Mouse (Mus musculus): ENCODE results near the gene Pbx1.

The Pbx1 gene

DNA sequence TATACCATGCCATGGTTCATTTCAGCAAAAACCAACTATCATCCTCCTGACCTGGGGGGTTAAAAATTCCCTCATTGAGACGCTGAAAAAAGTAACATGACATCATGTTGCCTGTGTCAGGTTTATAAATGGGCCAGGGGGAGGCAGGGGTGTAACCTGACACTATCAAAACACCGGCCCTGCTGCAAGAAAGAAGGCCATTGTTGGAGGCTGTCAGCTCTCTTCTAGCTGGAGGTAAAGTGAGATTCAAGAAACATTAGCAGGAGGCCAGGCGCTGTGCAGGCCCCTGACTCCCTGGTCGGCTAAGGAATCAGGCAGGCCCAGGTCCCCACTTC, 49.3 kb downstream of the Pbx1 start:
- WGBS: 35% methylated on average over 4 of the region's 4 CpGs

DNA sequence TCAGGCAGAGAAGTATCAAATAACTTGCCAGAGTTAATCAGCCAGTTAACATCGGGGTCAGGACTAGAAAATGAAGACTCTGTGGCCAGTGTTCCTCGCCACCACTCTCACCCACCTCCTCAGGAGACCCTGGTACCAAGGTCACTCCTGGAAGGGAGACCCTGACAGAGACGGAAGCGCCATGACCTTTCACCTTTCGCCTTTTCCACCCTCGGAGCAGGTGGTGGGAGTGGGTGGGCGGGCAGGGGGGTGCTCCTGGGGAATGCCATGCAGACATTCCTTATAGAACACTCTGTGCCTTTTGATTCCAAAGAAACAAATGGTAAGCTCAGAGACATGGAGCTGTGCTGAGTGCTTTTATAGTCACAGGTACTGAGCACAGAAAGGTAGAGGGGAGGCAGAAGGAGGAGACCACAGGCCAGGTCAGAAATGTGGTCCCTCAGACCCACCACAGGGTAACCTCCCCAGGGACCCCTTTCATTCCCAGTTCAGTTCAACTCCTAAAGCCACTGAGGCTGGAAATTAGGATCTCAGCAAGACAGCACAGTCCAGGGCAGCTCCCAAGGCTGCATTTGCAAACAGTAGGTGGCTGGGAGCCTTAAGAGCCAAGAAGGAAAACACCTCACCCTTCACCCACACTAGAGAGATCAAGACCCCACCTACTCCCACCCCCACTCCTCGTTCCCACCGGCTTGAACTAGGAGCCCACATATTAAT, 49.8 kb downstream of the Pbx1 start:
- 48% methylated on average over 9 of the region's 9 CpGs for WGBS

DNA sequence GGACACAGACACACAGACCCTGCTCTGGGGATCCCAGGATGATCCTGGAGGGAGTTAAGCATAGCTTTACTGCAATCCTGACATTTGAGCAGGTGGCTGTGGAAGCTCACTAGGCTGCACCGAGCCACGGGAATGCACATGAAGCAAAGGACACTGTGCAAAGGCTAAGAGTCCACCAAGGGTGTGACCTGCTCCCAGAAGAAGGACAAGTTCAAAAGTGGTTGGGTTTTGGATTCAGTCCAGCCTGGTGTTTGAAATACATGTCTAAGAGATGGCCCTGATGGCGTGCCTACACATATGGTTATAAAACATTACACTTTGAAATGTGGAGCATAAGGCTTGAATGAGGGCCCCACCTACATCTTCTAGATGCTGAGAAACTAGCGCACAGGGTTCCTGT, 50.6 kb downstream of the Pbx1 start:
- 41% methylated on average over 4 of the region's 4 CpGs for WGBS

DNA sequence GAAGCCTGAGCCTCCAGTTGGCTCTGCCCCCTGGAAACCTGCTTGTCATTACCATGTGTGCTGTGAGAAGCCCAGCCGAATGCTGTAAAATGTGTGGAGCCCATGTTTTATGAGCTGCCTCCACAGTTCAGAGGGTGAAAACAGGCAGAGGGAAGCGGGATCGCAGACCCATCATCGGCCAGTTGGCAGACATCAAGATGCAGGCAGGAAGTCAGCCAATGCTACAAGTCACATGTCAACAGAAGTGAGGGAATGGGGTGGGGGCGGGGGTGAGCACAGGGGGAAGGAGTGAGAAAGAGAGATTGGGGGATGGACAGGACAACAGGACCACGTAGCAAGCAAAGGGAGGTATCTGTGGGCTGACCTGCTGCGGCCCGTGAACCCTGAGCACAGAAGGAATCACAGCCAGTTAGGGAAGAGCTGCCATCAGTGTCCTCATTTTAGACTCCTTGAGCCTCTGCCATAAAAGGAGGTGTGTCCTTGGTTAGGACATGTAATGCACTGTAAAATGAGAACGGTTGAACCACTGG, 51.8 kb downstream of the Pbx1 start:
- 44% methylated on average over 9 of the region's 9 CpGs for WGBS

DNA sequence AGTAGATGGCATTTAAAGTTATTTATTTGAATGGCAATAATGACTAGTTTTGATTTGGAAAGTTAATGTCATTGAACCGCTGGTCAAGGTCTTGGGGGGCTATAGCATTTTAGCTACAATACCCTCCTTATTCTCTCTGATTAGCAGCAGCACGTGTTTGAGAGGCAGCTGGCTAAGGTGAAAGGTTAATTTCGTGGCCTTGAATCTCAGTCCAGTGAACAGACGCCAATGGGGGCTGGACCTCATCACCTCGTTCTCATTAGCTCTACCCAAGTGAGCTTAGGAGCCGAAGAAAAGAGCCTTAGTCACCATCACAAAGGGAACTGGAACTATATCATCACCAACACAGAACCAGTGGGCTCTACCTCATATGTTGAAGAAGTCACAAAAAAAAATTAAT, 54.4 kb downstream of the Pbx1 start:
- 54% methylated on average over 6 of the region's 6 CpGs for WGBS

DNA sequence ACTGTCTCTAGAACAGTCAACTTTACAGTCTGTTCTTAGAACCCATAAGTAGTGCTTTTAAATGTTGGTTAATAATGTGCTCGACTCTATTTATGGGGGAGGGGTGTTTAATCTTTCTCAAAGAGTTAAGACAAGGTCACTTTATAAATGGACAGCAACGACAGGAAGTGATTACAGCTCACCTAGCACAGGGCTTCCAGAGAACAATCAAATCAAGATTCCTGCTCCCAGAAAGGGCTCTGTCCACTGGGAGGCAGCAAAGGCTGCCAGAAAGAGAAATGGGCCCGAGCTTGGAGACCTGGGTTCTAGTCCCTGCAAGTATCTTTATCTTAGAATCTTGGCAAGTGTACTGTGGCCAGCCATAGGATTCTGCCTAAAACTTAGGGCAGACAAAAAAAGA, 55.7 kb downstream of the Pbx1 start:
- WGBS: 28% methylated on average over 3 of the region's 3 CpGs

DNA sequence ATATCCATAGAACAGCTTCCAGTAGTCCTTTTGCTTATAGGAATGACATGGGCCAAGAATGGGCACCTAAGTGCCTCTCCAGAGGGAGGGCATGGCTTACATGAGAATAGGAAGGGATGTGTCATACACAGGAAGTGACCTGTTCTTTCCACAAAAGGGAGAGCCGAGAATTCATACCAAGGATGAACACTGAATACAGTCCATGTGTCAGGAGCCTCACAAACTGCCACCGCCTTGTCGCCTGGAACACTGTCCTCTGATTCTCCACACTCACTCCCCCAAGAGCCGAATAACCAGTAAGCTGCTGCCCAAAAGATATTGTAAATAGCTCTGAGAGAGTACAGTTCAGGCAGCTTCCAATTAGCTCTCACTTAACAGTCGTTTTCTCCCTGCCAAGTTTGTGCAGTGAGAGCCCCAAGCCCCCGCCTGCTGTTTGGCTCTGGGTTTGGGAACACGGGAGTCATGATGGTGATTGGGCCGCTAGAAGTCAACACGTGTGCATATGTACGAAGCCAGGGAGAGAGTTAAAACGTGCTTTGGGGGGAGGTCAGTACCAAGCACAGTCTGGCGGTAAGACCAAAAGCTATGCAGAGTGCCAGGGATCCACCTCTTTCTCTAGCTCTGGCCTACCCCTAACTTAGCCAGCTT, 57.0 kb downstream of the Pbx1 start:
- WGBS: 48% methylated on average over 12 of the region's 12 CpGs

DNA sequence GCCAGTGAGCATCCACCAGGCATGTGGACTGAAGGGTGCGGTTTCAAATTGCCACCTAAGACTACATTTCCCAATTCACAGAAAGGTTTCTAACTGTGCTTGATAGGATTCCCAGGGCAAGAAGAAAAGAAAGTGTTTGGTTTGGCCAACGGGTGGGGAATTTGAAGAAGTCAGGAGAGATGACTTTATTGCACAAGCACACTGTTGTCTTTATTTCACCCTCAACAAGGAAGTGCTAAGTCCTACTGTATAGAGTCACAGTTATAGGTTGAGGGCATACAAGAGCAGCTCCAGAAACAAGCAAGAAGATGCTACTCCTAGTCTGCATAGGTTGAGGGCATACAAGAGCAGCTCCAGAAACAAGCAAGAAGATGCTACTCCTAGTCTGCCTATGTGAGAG, 60.0 kb downstream of the Pbx1 start:
- WGBS: 82% methylated on average over 2 of the region's 2 CpGs

DNA sequence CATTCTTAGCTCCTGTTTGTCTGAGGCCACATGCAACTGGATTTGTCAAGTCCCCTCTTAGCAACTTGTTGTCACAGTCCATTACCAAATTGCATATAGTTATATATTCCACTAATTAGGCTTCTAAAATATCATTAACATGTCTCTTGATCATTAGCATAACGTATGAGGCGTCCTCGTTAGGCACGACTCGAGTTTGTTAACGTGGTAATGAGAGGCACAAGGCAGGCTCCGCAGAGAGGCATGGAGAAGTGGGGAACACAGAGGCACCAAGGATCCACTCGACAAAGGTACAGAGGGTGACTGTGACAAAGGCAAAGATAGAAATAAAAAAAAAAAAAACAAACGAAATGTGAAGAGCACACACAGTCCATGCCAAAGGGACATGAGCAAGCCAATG, 61.1 kb downstream of the Pbx1 start:
- 61% methylated on average over 9 of the region's 9 CpGs for WGBS

DNA sequence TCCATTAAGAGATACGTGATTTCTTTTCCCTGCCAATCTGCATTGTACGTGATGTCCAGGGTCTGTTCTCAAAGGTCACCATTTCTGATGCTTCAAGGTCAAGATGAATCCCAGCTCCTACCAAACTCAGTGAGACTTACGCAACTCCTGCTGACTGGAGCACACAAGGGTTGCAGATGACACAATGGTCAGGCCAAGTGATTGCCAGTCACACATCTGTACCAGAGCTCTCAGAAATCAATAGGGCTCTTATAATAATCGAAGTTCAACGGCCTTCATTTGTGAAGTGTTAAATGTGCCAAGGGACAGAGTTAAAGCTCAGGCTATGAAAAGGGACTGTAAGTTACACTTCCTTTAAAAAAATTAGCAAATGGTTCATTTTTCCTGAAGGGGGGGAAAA, 65.8 kb downstream of the Pbx1 start:
- 81% methylated on average over 5 of the region's 5 CpGs for WGBS

DNA sequence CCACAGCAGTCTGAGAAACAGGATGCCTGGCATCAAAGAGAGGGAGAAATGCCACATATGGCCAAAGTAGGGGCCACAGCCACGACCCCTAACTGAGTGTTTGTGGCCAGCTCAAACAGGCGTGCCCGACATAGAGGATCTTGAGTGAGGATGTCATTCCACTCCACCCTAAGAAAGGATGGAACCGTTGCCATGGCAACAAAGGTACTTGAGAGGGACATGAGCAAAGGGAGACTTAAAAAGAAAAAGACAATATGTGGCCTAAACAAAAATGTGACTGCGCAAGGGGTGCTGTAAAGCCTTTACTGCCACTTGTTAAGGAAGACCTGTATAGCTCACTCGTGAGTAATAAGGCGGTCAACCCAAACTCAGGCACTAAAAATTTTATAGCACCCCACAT, 67.7 kb downstream of the Pbx1 start:
- WGBS: 59% methylated on average over 7 of the region's 7 CpGs

DNA sequence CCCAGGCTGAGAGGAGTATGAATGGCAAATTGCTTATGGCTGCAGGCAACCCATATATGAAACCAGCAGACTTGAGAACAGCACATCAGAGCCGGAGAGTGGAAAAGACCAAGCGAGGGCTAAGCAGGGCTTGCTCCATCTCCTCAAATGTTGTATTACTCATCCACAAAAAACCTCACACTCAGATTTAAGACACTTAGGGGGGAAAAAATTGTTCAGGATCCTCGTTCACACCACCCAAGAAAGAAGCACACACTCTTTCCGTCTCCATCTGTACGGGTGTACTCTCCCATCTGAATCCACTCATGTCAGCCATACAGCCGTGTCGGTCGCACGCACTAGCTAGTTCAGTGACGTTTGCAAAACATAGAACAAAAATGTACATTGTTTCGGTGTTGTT, 69.0 kb downstream of the Pbx1 start:
- WGBS: 55% methylated on average over 11 of the region's 11 CpGs

DNA sequence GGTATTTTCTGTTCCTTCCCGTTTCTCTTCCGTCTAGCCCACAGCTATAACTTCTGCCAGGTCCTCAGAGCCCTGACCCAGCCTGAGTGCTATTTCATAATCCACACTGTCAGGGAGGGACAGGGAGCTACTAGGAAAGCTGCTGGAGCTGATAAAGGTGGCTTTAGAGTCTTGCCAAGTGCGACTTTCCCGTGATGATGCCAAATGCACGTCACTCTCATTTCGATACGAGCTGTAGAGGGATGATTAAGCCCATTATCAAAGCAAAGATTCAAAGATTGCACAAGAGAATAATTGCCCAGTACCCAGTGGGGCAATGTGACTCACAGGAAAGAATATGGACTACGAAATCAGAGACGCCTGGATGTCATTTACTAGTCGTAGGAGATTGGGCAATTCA, 69.6 kb downstream of the Pbx1 start:
- WGBS: 59% methylated on average over 10 of the region's 10 CpGs

DNA sequence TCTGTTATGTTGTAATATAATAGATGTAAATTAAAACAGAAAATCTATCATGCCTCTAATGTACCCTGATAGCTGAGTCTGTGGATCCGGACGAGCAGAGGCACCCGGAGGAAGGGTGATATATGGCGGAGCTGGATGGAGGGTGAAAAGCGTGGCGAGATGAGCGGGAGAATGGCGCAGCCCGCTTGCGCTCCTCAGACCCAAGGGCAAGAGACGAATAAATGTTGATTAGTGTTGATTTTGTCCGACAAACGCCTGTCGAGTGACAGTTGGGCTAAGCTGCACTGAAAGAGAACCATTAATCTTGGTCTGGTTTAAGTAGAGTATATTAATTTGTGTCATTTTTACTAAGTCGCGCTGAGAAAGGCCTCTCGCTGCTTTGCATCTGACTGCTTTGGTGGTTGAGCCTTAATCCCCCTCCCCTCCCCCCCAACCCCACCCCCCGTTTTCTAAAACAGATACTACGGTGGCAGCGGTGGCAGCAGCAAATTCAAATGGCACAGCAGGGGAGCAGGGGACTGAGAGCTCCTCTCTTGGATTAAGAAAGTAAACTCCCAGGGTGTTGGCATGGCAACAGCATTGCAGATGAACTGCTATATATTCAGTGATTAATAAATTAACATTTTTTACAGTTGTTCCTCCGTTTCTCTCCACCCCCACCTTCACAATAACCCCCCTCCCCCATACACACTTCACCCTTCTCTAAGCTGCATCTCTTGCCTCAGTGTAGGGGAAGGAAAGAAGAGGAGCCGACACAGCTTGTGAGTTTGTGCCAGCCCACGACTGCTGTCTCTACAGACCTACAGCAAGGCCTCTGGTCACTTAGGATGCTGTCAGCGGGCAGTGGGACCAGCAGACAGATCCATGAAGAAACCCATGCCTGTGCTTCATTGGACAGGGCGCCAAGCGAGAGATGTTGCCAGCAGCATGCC, 74.1 kb downstream of the Pbx1 start:
- WGBS: 34% methylated on average over 26 of the region's 26 CpGs

DNA sequence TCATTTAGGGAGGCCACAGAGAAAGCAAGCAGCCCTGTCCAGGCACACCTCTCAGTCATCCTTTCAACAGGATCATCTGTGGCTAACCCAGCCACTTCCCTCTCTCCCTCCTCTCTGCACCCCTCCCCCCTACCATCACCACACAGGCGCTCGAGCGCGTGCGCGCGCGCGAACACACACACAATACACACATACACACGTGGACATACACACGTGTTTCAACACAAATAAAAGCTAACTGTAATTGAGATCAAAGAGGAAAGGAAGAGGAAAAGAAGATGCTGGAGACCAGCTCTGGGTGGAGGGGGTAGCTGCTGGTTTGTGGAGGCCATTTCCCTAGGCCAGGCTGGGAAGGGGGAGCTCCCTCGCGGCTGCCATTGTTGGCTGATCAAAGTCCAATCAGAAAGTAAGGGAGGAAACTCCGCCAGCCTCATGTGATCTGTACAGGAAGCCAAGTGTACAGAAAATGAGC, 75.1 kb downstream of the Pbx1 start:
- WGBS: 16% methylated on average over 14 of the region's 14 CpGs

DNA sequence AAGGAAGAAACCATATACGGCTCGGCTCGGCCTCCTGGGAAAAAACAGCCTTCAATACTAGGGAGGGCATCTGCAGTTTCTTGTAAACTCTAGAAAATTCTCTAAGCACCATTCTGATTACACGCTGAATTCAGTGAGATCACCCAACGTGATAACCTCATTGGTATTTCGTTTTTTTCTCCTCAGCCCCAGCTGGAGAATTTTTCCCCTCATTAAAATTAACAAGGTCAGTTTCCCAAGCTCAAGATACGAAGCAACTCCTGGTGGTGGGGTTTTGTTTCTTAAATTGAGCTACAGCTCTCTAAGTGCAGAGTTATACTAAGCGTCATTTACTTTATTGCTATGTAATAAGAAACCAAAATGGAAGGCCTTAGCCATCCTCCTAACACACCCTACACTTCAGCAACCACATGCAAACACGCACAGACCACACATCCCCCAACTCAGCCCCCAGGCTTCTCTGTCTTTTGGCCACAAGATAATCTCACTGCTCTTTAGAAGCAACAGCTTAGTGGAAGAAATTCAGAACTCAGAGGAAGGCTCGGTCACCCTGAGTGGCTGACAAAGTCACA, 76.0 kb downstream of the Pbx1 start:
- WGBS: 46% methylated on average over 10 of the region's 10 CpGs

DNA sequence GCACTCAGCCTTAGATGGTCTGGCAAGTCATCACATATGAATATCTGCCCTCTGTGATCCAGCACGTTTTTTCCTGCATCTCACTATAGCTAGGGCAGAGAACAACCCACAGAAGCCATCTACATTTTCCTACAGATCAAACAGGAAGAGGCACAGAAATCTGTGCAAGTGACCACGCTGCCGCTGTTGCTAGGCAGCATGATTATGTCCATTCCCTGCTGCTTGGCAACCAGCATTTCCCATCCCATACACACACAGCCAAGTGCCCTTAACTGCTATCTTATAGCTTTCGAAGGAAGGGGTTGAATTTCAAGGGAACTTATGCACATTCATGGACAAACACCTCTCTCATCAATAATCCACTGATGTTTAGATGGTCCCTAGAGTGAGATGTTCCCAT, 77.1 kb downstream of the Pbx1 start:
- 30% methylated on average over 4 of the region's 4 CpGs for WGBS

DNA sequence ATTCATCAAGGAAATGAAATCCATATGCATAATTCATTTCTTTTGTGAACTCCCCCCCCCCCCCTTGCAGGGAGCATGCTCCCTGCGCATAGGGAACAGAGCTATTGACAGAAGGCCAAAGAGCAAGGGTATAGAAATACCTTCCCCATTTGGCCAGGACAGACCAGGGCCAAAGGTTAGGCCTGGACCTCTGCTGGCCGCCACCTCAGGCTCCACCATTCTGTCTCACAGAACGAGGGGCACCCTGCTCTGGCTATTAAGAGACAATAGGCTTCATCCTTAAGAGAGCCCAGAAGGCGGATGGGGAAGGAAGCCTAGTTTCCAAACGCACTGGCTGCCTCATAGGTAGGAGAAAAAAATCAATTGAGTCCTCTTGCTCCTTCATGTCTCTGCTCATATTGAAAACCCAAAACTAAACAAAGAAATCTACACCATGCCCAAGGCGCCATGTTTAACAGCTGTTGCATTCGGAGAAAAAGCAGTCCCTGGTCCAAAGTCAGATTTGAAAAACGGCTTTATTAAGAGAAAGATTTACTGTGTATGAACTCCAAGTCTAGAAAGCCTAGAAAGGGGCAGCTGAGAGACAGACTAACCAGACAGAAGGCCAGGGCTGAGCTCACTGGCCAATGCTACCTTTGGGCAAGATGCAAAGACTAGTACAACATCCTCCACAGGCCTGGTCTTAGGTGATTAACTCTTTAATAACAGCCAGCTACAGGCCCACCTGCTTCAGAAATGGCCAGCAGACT, 83.9 kb downstream of the Pbx1 start:
- whole genome bisulfite sequencing: 68% methylated on average over 8 of the region's 8 CpGs

DNA sequence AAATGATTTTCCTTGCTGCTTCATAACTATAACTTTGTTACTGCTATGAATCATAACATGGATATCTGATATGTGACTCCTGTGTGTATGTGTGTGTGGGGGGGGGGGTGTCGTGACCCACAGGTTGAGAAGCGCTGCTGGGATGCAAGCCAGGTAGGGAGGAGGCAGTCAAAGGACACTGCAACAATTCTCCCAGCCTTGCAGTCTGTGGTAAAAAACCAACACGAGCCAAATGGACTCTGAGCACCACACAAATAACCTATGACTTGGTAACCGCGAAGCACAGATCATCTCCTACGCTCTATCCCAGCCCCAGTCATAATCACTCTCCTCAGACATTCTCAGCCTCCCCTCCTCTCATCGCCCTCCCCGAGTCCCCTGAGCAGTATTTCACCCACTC, 87.2 kb downstream of the Pbx1 start:
- 68% methylated on average over 8 of the region's 8 CpGs for WGBS

DNA sequence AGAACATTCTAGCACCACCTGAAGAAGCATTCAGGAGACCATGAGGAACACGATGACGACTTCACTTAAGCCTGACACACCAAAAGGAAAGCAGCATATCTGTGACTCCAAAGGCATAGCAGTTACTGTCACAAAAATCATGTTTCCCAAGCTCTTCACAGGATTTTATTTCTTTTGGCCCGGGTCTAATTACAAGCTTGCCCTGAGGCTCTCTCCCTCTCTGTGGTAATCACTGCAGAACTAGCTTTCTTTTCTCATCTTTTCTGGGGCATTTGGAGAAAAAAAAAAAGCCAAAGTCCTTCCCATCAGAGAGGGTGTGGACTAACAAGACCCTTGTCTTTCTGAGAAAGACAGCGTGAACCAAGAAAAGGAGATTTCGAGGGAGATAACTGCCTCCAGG, 87.8 kb downstream of the Pbx1 start:
- WGBS: 57% methylated on average over 5 of the region's 5 CpGs

DNA sequence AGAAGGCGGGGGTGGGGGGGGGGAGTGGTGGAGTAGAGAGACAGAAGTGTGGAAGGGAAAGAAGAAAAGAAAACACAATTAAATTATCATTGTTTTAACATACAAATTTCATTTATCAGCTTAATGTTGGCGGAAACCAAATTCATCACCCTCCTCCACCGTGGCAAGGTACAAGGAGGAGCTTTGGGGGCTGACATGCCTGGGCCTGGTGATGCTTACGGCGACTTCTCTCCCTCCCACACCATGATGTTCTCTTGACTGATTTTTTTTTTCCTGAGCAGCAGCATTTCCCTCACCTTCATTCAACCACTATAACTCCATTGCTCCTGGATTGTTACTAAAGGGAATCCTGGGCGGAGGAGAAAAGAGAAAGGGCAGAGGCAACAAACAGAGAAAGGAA, 89.8 kb downstream of the Pbx1 start:
- 53% methylated on average over 6 of the region's 6 CpGs for WGBS
